In the genomic region with DNA sequence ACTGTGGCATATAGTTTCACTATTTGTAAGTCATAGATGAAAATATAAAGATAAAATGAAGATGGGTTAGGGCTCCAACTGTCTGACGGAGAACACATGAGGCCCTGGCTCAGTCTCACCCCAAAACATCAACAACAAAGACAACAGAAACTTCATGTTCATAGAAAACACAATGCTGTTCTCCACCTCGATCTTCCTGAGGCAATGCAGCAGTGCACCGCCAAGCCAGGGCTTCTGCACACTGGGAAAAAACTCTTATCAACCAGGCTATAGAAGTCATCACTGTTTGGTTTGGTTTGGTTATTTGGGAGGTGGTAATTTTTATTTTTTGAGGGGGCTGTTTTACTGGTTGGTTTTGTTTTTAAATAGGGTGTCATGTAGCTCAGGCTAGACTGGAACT, we compare ENCODE assay signal across 11 mouse cellular contexts.
"Had no signal": no experiment of that assay in that cellular context is flagged by ENCODE, and none has a peak within 500 bp of the region (broad histone marks: within the 10 kb centered on the region; RNA-seq: fewer than 3 reads in every experiment).

No protein-coding gene starts in this region.

- H3K4me2 ChIP-seq: limb, embryonic 13.5 days had no signal

- H3K27ac ChIP-seq: layer of hippocampus, adult 2 months; limb, embryonic 13.5 days; liver, embryonic 14.5 days; stomach, postnatal 0 days had no signal

- H3K27me3 ChIP-seq: limb, embryonic 13.5 days had no signal

- H3K36me3 ChIP-seq: limb, embryonic 13.5 days had no signal

- DNase-seq: kidney, adult 18-20 months; kidney, postnatal 10 days; kidney, postnatal 4 days; left cerebral cortex, postnatal 4 days; lung, adult 18-20 months; right cerebral cortex, postnatal 25 days; thymus, postnatal 4 days had no signal

- H3K4me3 ChIP-seq: layer of hippocampus, adult 2 months; limb, embryonic 13.5 days had no signal

- H3K9me3 ChIP-seq: limb, embryonic 13.5 days had no signal

- H3K9ac ChIP-seq: limb, embryonic 13.5 days; liver, embryonic 14.5 days had no signal
